Mouse (Mus musculus): Measurements from ENCODE around the gene Cdc42se2.

DNA sequence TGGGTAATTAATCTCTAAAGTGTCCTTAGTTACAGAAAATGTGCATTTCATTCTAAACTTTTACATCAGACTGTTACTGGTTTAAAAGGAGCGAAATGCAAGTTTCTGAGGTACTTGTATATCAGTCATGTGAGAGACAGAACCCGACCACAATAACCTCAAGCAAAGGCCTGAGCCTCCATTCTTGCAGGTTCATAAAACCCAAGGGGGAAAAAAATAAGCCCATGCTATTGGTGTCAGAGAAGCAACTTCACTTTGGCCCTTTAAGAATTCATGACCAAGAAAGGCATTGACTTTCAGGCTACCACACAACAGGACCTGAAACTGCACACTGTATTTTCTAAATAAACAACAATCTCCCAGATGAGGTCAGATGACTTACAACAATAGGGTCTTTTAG is 59.1 kb downstream of the Cdc42se2 start:
- no peak for TF ChIP-seq MAX (IDR thresholded peaks at IDR 0.05; ENCODE audit: low read length)
- TF ChIP-seq GABPA (IDR thresholded peaks at IDR 0.05; ENCODE audit: insufficient replicate concordance, low read depth, low read length) = no peak
- no peak; the same call in 1 of the 2 replicates for TF ChIP-seq ZNF384 (IDR thresholded peaks at IDR 0.05; ENCODE audit: low read depth, low read length)
- TF ChIP-seq HCFC1 (IDR thresholded peaks at IDR 0.05; ENCODE audit: low read depth, low read length) = no peak
- TF ChIP-seq CTCF (conservative IDR thresholded peaks at IDR 0.05 in 1 of 2, IDR thresholded peaks at IDR 0.05 in 1 of 2; ENCODE audit: low read depth in 2 of 2, low read length in 2 of 2) = no peak
- no peak for TF ChIP-seq ZKSCAN1 (IDR thresholded peaks at IDR 0.05; ENCODE audit: borderline replicate concordance, low read depth, low read length)
